Mouse (Mus musculus) limb, embryonic 14.5 days (tissue): ENCODE data around the gene Eif1ad. TPM values are rescaled to one million over a fixed set of nuclear protein-coding genes. Genes with fewer than 3 reads are reported as not detected.

Experiments used
- ATAC-seq: fragments of 200-750 bp; cut with Nextera tagmentation; 2 replicates; pipeline ENCODE4 v1.8.0; 2017; ENCODE audit warnings: low read depth, moderate number of reproducible peaks, moderate TSS enrichment; ENCODE audit not compliant: low FRiP score
- DNase-seq: peaks from one replicate; pipeline ENCODE4 v3.0.0-alpha.2; 2015; ENCODE audit warnings: low spot score
- H3K27ac ChIP-seq: fragments of 300-500 bp; sonication (generic); replicated peaks from 2 replicates; pipeline ENCODE4 v1.5.1; 2014; ENCODE audit warnings: low read depth, mild to moderate bottlenecking, low read length, moderate library complexity, mixed read lengths
- H3K27me3 ChIP-seq: fragments of 300-500 bp; sonication (generic); 2 replicates; pipeline ENCODE4 v1.6.1; 2014; ENCODE audit warnings: low read length, mixed read lengths; ENCODE audit not compliant: control insufficient read depth, insufficient read depth
- H3K36me3 ChIP-seq: fragments of 300-500 bp; sonication (generic); 2 replicates; pipeline ENCODE4 v1.6.1; 2014; ENCODE audit warnings: mild to moderate bottlenecking, low read length, moderate library complexity, mixed read lengths; ENCODE audit not compliant: control insufficient read depth, insufficient read depth
- H3K4me1 ChIP-seq: fragments of 300-500 bp; sonication (generic); 2 replicates; pipeline ENCODE4 v1.6.1; 2014; ENCODE audit warnings: antibody characterized with exemption, low read length, mixed read lengths; ENCODE audit not compliant: control insufficient read depth, insufficient read depth
- H3K4me2 ChIP-seq: fragments of 300-500 bp; sonication (generic); replicated peaks from 2 replicates; pipeline ENCODE4 v1.6.1; 2014; ENCODE audit warnings: low read depth, mild to moderate bottlenecking, low read length, moderate library complexity; ENCODE audit not compliant: severe bottlenecking
- H3K4me3 ChIP-seq: fragments of 300-500 bp; sonication (generic); replicated peaks from 2 replicates; pipeline ENCODE4 v1.5.1; 2014; ENCODE audit warnings: low read length
- H3K9ac ChIP-seq: fragments of 300-500 bp; sonication (generic); 2 replicates; pipeline ENCODE4 v1.6.1; 2014; ENCODE audit warnings: mild to moderate bottlenecking, low read depth, low read length, moderate library complexity; ENCODE audit not compliant: severe bottlenecking
- H3K9me3 ChIP-seq: fragments of 300-500 bp; sonication (generic); 2 replicates; pipeline ENCODE4 v1.6.1; 2016; ENCODE audit warnings: low read length; ENCODE audit not compliant: control insufficient read depth
- POLR2A ChIP-seq: fragments of 200-500 bp; IDR thresholded peaks from 2 replicates; pipeline ENCODE4 v1.8.0; 2012; ENCODE audit warnings: inconsistent platforms, mild to moderate bottlenecking, moderate library complexity, borderline replicate concordance; ENCODE audit not compliant: insufficient read depth, insufficient read length; ENCODE audit errors: extremely low read depth
- WGBS: fragments of 180-500 bp; shearing (Covaris S2); extraction: QIAGEN DNeasy Blood & Tissue Kit; methylation state at CpG from one replicate; pipeline ENCODE4 v1.1.7; 2014; 5-methylcytosine and 5-hydroxymethylcytosine counted together
- polyA plus RNA-seq, 2 experiments: library from polyadenylated mRNA; depleted of rRNA in 1 of 2; stranded (reverse) in 1 of 2; unstranded in 1 of 2; fragments of >200 nt; fragmentation: Nextera tagmentation in 1 of 2; extraction: Ambion mirVana in 1 of 2; gene quantifications; 2 replicates each; pipeline versions ENCODE4 v1.2.1 to v1.2.3; 2012 to 2014

Gene Eif1ad
- polyA plus RNA-seq, 2 experiments = 39.4 to 43.5 TPM

DNA sequence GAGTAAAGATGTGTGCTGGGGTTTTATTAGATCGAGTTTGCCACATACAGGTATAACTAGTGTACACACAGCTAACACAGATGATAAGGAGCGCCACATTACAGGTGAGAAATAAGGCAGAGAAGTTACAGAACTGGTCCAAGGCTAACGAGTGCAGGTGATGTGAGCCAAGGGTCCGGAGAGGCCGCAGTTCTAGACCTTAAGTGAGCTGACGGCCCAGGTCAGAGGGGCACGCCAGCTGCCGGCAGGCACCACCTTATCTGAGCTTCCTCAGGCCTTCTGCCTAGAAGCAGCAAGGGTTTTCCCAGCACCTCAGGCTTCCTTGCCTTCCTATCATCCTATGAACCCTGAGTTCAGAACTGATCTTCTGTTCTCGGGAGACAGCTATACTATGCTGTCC lies 53.1 kb downstream of the Eif1ad start:
- no peaks in the 10 kb centered on the region for H3K9me3 ChIP-seq
- H3K4me1 ChIP-seq = peaks cover 10% of the 10 kb centered on the region
- H3K9ac ChIP-seq = no peak overlapping the region
- peaks cover 41% of the 10 kb centered on the region for H3K36me3 ChIP-seq
- no peak overlapping the region for H3K4me2 ChIP-seq
- no peaks in the 10 kb centered on the region for H3K27me3 ChIP-seq
- no peak for TF ChIP-seq POLR2A
- no peak for DNase-seq
- 90% methylated on average over 9 of the region's 9 CpGs for WGBS
- ATAC-seq = no peak
- H3K27ac ChIP-seq = no peak overlapping the region
- no peak overlapping the region for H3K4me3 ChIP-seq

DNA sequence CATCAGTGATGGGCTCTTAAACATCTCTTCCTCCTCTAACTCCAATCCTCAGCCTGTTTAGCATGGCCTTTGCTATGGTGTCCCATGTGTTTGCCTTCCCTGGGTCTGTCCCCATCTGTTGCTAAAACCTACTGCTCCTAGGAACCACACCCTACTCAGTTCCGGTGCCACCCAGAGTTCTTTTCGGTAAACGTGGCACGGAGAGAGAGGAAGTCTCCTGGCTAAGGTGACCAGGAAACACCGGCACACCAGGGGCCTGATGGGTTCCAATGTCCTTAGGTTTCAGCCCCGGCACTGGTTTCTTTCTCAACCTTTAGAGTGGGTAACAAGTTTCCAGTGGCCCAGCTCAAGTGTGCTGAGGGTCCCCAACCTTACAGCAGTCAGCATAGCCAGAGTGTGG lies 54.0 kb downstream of the Eif1ad start:
- H3K4me3 ChIP-seq = no peak overlapping the region
- ATAC-seq (no peak), DNase-seq (no peak)
- no peaks in the 10 kb centered on the region for H3K27me3 ChIP-seq
- peaks cover 10% of the 10 kb centered on the region for H3K4me1 ChIP-seq
- WGBS = 97% methylated on average over 6 of the region's 6 CpGs
- TF ChIP-seq POLR2A = no peak
- no peaks in the 10 kb centered on the region for H3K9me3 ChIP-seq
- H3K36me3 ChIP-seq = peaks cover 41% of the 10 kb centered on the region
- no peak overlapping the region for H3K9ac ChIP-seq
- H3K27ac ChIP-seq = no peak overlapping the region
- no peak overlapping the region for H3K4me2 ChIP-seq

Other genes starting within 250 kb of the Eif1ad start
- 45.8 and 54.0 TPM in 2 replicates for gene Klc2, start 248.2 kb upstream of the Eif1ad start, polyA plus RNA-seq (2012; rRNA removed)
- gene Klc2, start 248.2 kb upstream of the Eif1ad start, polyA plus RNA-seq (2014; fragmentation: Nextera tagmentation; extraction: Ambion mirVana) = 14.9 and 16.3 TPM in 2 replicates
- 42.0 and 53.7 TPM in 2 replicates for gene Pacs1, start 93.6 kb upstream of the Eif1ad start, polyA plus RNA-seq (2012; rRNA removed)
- gene Pacs1, start 93.6 kb upstream of the Eif1ad start, polyA plus RNA-seq (2014; fragmentation: Nextera tagmentation; extraction: Ambion mirVana) = 30.7 and 33.1 TPM in 2 replicates
- gene Sf3b2, start 71.3 kb upstream of the Eif1ad start, polyA plus RNA-seq (2012; rRNA removed) = 173 and 174 TPM in 2 replicates
- 289 and 335 TPM in 2 replicates for gene Sf3b2, start 71.3 kb upstream of the Eif1ad start, polyA plus RNA-seq (2014; fragmentation: Nextera tagmentation; extraction: Ambion mirVana)
- gene Gal3st3, start 68.4 kb upstream of the Eif1ad start, polyA plus RNA-seq (2012; rRNA removed) = 7.1 and 10.8 TPM in 2 replicates
- 5.0 and 7.4 TPM in 2 replicates for gene Gal3st3, start 68.4 kb upstream of the Eif1ad start, polyA plus RNA-seq (2014; fragmentation: Nextera tagmentation; extraction: Ambion mirVana)
- gene Catsper1, start 31.0 kb upstream of the Eif1ad start, polyA plus RNA-seq (2012; rRNA removed) = not detected in 2 replicates
- not detected in 2 replicates for gene Catsper1, start 31.0 kb upstream of the Eif1ad start, polyA plus RNA-seq (2014; fragmentation: Nextera tagmentation; extraction: Ambion mirVana)
- 1.6 and 3.0 TPM in 2 replicates for gene Cst6, start 17.2 kb upstream of the Eif1ad start, polyA plus RNA-seq (2012; rRNA removed)
- 4.6 and 8.5 TPM in 2 replicates for gene Cst6, start 17.2 kb upstream of the Eif1ad start, polyA plus RNA-seq (2014; fragmentation: Nextera tagmentation; extraction: Ambion mirVana)
- 222 and 265 TPM in 2 replicates for gene Banf1, start 427 bp downstream of the Eif1ad start, polyA plus RNA-seq (2012; rRNA removed)
- 411 and 420 TPM in 2 replicates for gene Banf1, start 427 bp downstream of the Eif1ad start, polyA plus RNA-seq (2014; fragmentation: Nextera tagmentation; extraction: Ambion mirVana)
- 49.7 and 66.4 TPM in 2 replicates for gene Sart1, start 22.0 kb downstream of the Eif1ad start, polyA plus RNA-seq (2012; rRNA removed)
- gene Sart1, start 22.0 kb downstream of the Eif1ad start, polyA plus RNA-seq (2014; fragmentation: Nextera tagmentation; extraction: Ambion mirVana) = 67.1 and 76.1 TPM in 2 replicates
- 0.13 and 0.14 TPM in 2 replicates for gene Tsga10ip, start 35.8 kb downstream of the Eif1ad start, polyA plus RNA-seq (2012; rRNA removed)
- gene Tsga10ip, start 35.8 kb downstream of the Eif1ad start, polyA plus RNA-seq (2014; fragmentation: Nextera tagmentation; extraction: Ambion mirVana) = 0.18 TPM in 1 of 2 replicates, not detected in the other
- gene Drap1, start 58.2 kb downstream of the Eif1ad start, polyA plus RNA-seq (2012; rRNA removed) = 163 and 236 TPM in 2 replicates
- 219 and 233 TPM in 2 replicates for gene Drap1, start 58.2 kb downstream of the Eif1ad start, polyA plus RNA-seq (2014; fragmentation: Nextera tagmentation; extraction: Ambion mirVana)
- 97.5 and 132 TPM in 2 replicates for gene AI837181, start 58.4 kb downstream of the Eif1ad start, polyA plus RNA-seq (2012; rRNA removed)
- 57.1 and 61.9 TPM in 2 replicates for gene AI837181, start 58.4 kb downstream of the Eif1ad start, polyA plus RNA-seq (2014; fragmentation: Nextera tagmentation; extraction: Ambion mirVana)
- gene Fosl1, start 80.8 kb downstream of the Eif1ad start, polyA plus RNA-seq (2012; rRNA removed) = 0.06 and 0.09 TPM in 2 replicates
- not detected in 2 replicates for gene Fosl1, start 80.8 kb downstream of the Eif1ad start, polyA plus RNA-seq (2014; fragmentation: Nextera tagmentation; extraction: Ambion mirVana)
- 6.6 and 6.9 TPM in 2 replicates for gene Ccdc85b, start 91.2 kb downstream of the Eif1ad start, polyA plus RNA-seq (2012; rRNA removed)
- 6.5 and 7.0 TPM in 2 replicates for gene Ccdc85b, start 91.2 kb downstream of the Eif1ad start, polyA plus RNA-seq (2014; fragmentation: Nextera tagmentation; extraction: Ambion mirVana)
- 139 and 171 TPM in 2 replicates for gene Fibp, start 93.9 kb downstream of the Eif1ad start, polyA plus RNA-seq (2012; rRNA removed)
- 113 and 118 TPM in 2 replicates for gene Fibp, start 93.9 kb downstream of the Eif1ad start, polyA plus RNA-seq (2014; fragmentation: Nextera tagmentation; extraction: Ambion mirVana)
- gene Ctsw, start 101.8 kb downstream of the Eif1ad start, polyA plus RNA-seq (2012; rRNA removed) = 0.33 and 0.56 TPM in 2 replicates
- 0.96 and 1.2 TPM in 2 replicates for gene Ctsw, start 101.8 kb downstream of the Eif1ad start, polyA plus RNA-seq (2014; fragmentation: Nextera tagmentation; extraction: Ambion mirVana)
- 239 and 314 TPM in 2 replicates for gene Efemp2, start 107.2 kb downstream of the Eif1ad start, polyA plus RNA-seq (2012; rRNA removed)
- 193 and 202 TPM in 2 replicates for gene Efemp2, start 107.2 kb downstream of the Eif1ad start, polyA plus RNA-seq (2014; fragmentation: Nextera tagmentation; extraction: Ambion mirVana)
- 40.8 and 53.5 TPM in 2 replicates for gene Mus81, start 121.7 kb downstream of the Eif1ad start, polyA plus RNA-seq (2012; rRNA removed)
- gene Mus81, start 121.7 kb downstream of the Eif1ad start, polyA plus RNA-seq (2014; fragmentation: Nextera tagmentation; extraction: Ambion mirVana) = 33.9 and 38.7 TPM in 2 replicates
- 913 and 966 TPM in 2 replicates for gene Cfl1, start 123.7 kb downstream of the Eif1ad start, polyA plus RNA-seq (2012; rRNA removed)
- 2,572 and 2,655 TPM in 2 replicates for gene Cfl1, start 123.7 kb downstream of the Eif1ad start, polyA plus RNA-seq (2014; fragmentation: Nextera tagmentation; extraction: Ambion mirVana)
- gene 1700020D05Rik, start 137.0 kb downstream of the Eif1ad start, polyA plus RNA-seq (2012; rRNA removed) = 2.4 and 3.1 TPM in 2 replicates
- gene 1700020D05Rik, start 137.0 kb downstream of the Eif1ad start, polyA plus RNA-seq (2014; fragmentation: Nextera tagmentation; extraction: Ambion mirVana) = not detected in 2 replicates
- gene Snx32, start 143.8 kb downstream of the Eif1ad start, polyA plus RNA-seq (2012; rRNA removed) = 23.6 and 26.0 TPM in 2 replicates
- 9.6 and 10.5 TPM in 2 replicates for gene Snx32, start 143.8 kb downstream of the Eif1ad start, polyA plus RNA-seq (2014; fragmentation: Nextera tagmentation; extraction: Ambion mirVana)
- gene Ovol1, start 193.9 kb downstream of the Eif1ad start, polyA plus RNA-seq (2012; rRNA removed) = 5.6 and 7.2 TPM in 2 replicates
- gene Ovol1, start 193.9 kb downstream of the Eif1ad start, polyA plus RNA-seq (2014; fragmentation: Nextera tagmentation; extraction: Ambion mirVana) = 9.9 and 12.8 TPM in 2 replicates
- gene Ap5b1, start 201.3 kb downstream of the Eif1ad start, polyA plus RNA-seq (2012; rRNA removed) = 2.6 and 3.5 TPM in 2 replicates
- 3.1 and 3.7 TPM in 2 replicates for gene Ap5b1, start 201.3 kb downstream of the Eif1ad start, polyA plus RNA-seq (2014; fragmentation: Nextera tagmentation; extraction: Ambion mirVana)
- gene Rnaseh2c, start 235.1 kb downstream of the Eif1ad start, polyA plus RNA-seq (2012; rRNA removed) = 101 and 103 TPM in 2 replicates
- gene Rnaseh2c, start 235.1 kb downstream of the Eif1ad start, polyA plus RNA-seq (2014; fragmentation: Nextera tagmentation; extraction: Ambion mirVana) = 95.5 and 107 TPM in 2 replicates
- gene Kat5, start 243.5 kb downstream of the Eif1ad start, polyA plus RNA-seq (2012; rRNA removed) = 115 and 127 TPM in 2 replicates
- 27.4 and 34.6 TPM in 2 replicates for gene Kat5, start 243.5 kb downstream of the Eif1ad start, polyA plus RNA-seq (2014; fragmentation: Nextera tagmentation; extraction: Ambion mirVana)